Mouse (Mus musculus) left cerebral cortex, postnatal 25 days (tissue): ENCODE results near the gene Hras. TPM values are rescaled to one million over a fixed set of nuclear protein-coding genes. Genes with fewer than 3 reads are reported as not detected.

Experiments used
- DNase-seq, 2 experiments: peaks; one replicate each; pipeline ENCODE4 v3.0.0; 2022; ENCODE audit warnings: low spot score in 2 of 2, mixed read lengths in 1 of 2
- intact Hi-C: fragments of 180-260 bp; cut with DNase I; formaldehyde crosslinking; loops from one replicate; pipeline ENCODE4 v1.15.1; 2025
- microRNA-seq, 2 experiments: library from miRNA; unstranded; fragments of <30 nt; microRNA quantifications; one replicate each; pipeline ENCODE4 v1.2.0; 2022
- total RNA-seq, 2 experiments: library from RNA; stranded (reverse); gene quantifications; 2 replicates each; pipeline ENCODE4 v1.2.3; 2021

The Hras gene
- total RNA-seq, 2 experiments from 2014 or later, result 279 to 287 TPM

DNA sequence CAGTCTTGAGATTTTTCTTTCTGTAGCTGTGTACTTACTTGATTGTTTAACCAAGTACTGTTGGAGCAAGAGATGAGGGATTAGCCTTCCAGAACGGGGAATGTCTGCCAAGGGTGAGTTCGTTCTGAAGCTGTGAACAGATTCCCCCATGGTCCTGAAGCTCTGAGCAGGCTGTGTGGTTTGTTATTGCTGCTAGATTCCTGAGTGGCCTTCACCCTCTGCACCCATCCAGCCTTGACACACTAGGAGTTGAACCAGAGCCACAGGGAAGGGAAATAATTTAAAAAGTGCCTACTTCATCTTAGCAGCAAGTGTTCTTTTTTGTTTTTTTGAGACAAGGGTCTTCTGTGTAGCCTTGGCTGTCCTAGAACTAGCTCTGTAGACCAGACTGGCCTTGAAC lies 49.9 kb downstream of the Hras start:
- no peak for DNase-seq
- intact Hi-C loops, result no loop called here

DNA sequence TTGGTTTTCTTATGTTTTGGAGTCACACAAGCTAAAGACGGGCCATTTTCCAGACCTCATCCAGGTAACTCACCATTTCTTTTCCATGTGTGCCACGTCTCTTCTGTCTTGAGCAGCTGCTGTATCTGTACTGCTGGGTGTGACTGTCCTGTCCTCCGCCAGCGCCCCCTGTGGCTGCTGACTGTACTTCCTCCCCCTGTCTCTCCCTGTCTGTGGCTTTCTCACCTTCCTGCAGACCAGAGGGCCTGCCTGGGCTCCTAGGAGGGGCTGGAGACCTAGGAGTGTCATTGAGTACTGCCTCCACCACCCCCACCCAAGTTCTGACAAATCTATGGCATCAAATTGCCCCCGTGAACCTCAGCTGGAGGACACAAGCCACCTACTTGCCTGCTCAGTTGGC lies 50.7 kb downstream of the Hras start:
- intact Hi-C loops, result no loop called here
- DNase-seq, result no peak

DNA sequence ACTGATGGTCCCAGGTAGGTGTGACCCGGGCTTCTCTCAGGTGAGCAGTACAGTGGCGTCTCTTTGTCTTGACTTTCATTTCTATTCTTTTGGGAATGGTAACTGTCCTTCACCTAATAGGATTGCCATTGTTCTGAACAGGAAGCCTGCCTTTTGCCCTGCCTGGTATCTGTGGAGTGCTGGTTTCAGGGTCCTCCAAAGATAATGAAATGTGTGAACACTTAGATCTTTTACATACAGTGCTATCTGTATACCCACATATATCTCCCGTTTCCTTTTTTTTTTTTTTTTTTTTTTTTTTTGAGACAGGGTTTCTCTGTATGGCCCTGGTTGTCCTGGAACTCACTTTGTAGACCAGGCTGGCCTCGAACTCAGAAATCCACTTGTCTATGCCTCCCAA lies 52.5 kb downstream of the Hras start:
- intact Hi-C loops, result no loop called here
- DNase-seq, result no peak

Small RNA genes lying within 50 kb of the gene (microRNA-seq; reads per million reads assigned to microRNA genes)
- gene Mir210, result 82.3 to 117 reads per million in 2 experiments

Other genes with a start within 250 kb of the Hras start
- not detected for gene Ifitm5, start 243.7 kb downstream of the Hras start, total RNA-seq
- not detected for gene Gm45717, start 238.1 kb downstream of the Hras start, total RNA-seq
- gene Ifitm2, start 238.0 kb downstream of the Hras start, total RNA-seq, result 10 to 100 TPM; 11.7 to 15.7 TPM
- gene Ifitm1, start 226.8 kb downstream of the Hras start, total RNA-seq, result 1 to 10 TPM; 1.7 to 2.9 TPM
- 10 to 100 TPM in 1 of 2 experiments, 1 to 10 TPM in 1; 9.9 to 13.5 TPM for gene Ifitm3, start 183.2 kb downstream of the Hras start, total RNA-seq
- not detected for gene Ifitm6, start 176.1 kb downstream of the Hras start, total RNA-seq
- not detected for gene Gm17387, start 164.9 kb downstream of the Hras start, total RNA-seq
- gene B4galnt4, start 132.9 kb downstream of the Hras start, total RNA-seq, result 10 to 100 TPM; 79.6 to 84.3 TPM
- gene Pkp3, start 115.8 kb downstream of the Hras start, total RNA-seq, result under 1 TPM in 1 of 2 experiments, not detected in 1; 0.21 TPM
- 1 to 10 TPM; 2.9 to 3.2 TPM for gene Sigirr, start 93.4 kb downstream of the Hras start, total RNA-seq
- not detected for gene Ano9, start 76.2 kb downstream of the Hras start, total RNA-seq
- 10 to 100 TPM; 47.3 to 53.6 TPM for gene Ptdss2, start 71.6 kb downstream of the Hras start, total RNA-seq
- gene Rnh1, start 21.1 kb downstream of the Hras start, total RNA-seq, result 10 to 100 TPM; 30.5 to 32.9 TPM
- gene Lrrc56, start 152 bp upstream of the Hras start, total RNA-seq, result 1 to 10 TPM; 3.1 to 4.4 TPM
- gene Lmntd2, start 20.1 kb upstream of the Hras start, total RNA-seq, result not detected
- gene Rassf7, start 21.9 kb upstream of the Hras start, total RNA-seq, result 1 to 10 TPM in 1 of 2 experiments, under 1 TPM in 1; 0.78 to 1.5 TPM
- gene Phrf1, start 34.8 kb upstream of the Hras start, total RNA-seq, result 10 to 100 TPM; 75.5 to 76.4 TPM
- gene Irf7, start 72.5 kb upstream of the Hras start, total RNA-seq, result 1 to 10 TPM in 1 of 2 experiments, under 1 TPM in 1; 0.78 to 1.1 TPM
- gene Cdhr5, start 82.8 kb upstream of the Hras start, total RNA-seq, result not detected
- gene Sct, start 85.1 kb upstream of the Hras start, total RNA-seq, result not detected
- gene Drd4, start 98.0 kb upstream of the Hras start, total RNA-seq, result under 1 TPM; 0.41 to 0.66 TPM
- gene Deaf1, start 133.7 kb upstream of the Hras start, total RNA-seq, result 10 to 100 TPM; 71.8 to 76.6 TPM
- gene Tmem80, start 133.7 kb upstream of the Hras start, total RNA-seq, result 10 to 100 TPM; 33.4 to 34.6 TPM
- 1 to 10 TPM; 3.0 to 3.3 TPM for gene Eps8l2, start 144.9 kb upstream of the Hras start, total RNA-seq
- gene Taldo1, start 198.2 kb upstream of the Hras start, total RNA-seq, result 100 to 1,000 TPM; 103 TPM
- gene Gatd1, start 220.1 kb upstream of the Hras start, total RNA-seq, result 10 to 100 TPM; 41.3 to 48.4 TPM
- gene Cend1, start 235.5 kb upstream of the Hras start, total RNA-seq, result 100 to 1,000 TPM; 288 to 314 TPM
- 100 to 1,000 TPM; 292 to 311 TPM for gene Slc25a22, start 243.9 kb upstream of the Hras start, total RNA-seq